Mouse (Mus musculus) forebrain, embryonic 12.5 days (tissue): Measurements from ENCODE around the gene Sash1. TPM values are rescaled to one million over a fixed set of nuclear protein-coding genes. Genes with fewer than 3 reads are reported as not detected.

Source experiments
- ATAC-seq: fragments of 200-750 bp; cut with Nextera tagmentation; 2 replicates; pipeline ENCODE4 v1.8.0; 2017; ENCODE audit warnings: moderate TSS enrichment; ENCODE audit not compliant: low FRiP score
- H3K27ac ChIP-seq: fragments of 300-500 bp; sonication (generic); 2 replicates; pipeline ENCODE4 v1.5.1; 2016; ENCODE audit warnings: mild to moderate bottlenecking
- H3K27me3 ChIP-seq: fragments of 300-500 bp; sonication (generic); 2 replicates; pipeline ENCODE4 v1.6.1; 2016; ENCODE audit warnings: mild to moderate bottlenecking
- H3K36me3 ChIP-seq: fragments of 300-500 bp; sonication (generic); replicated peaks from 2 replicates; pipeline ENCODE4 v1.6.1; 2016; ENCODE audit warnings: mild to moderate bottlenecking
- H3K4me1 ChIP-seq: fragments of 300-500 bp; sonication (generic); 2 replicates; pipeline ENCODE4 v1.6.1; 2016
- H3K4me2 ChIP-seq: fragments of 300-500 bp; sonication (generic); 2 replicates; pipeline ENCODE4 v1.6.1; 2016; ENCODE audit warnings: mild to moderate bottlenecking, moderate library complexity
- H3K4me3 ChIP-seq: fragments of 300-500 bp; sonication (generic); replicated peaks from 2 replicates; pipeline ENCODE4 v1.5.1; 2016; ENCODE audit warnings: mild to moderate bottlenecking
- H3K9ac ChIP-seq: fragments of 300-500 bp; sonication (generic); 2 replicates; pipeline ENCODE4 v1.6.1; 2016; ENCODE audit warnings: mild to moderate bottlenecking
- H3K9me3 ChIP-seq: fragments of 300-500 bp; sonication (generic); 2 replicates; pipeline ENCODE4 v1.6.1; 2016
- WGBS: fragments of 180-500 bp; shearing (Covaris S2); methylation state at CpG from one replicate; pipeline ENCODE4 v1.1.7; 2016; 5-methylcytosine and 5-hydroxymethylcytosine counted together
- polyA plus RNA-seq: library from polyadenylated mRNA; unstranded; fragments of >200 nt; fragmentation: Nextera tagmentation; extraction: Ambion mirVana; gene quantifications from 2 replicates; pipeline ENCODE4 v1.2.1, GENCODE M21; 2016

The Sash1 gene
- polyA plus RNA-seq, 1 experiment from 2014 or later: 4.6 TPM

GRCm38 (mm10) chr10:8870368-8870767, 15.5 kb downstream of the Sash1 start:
- H3K36me3 ChIP-seq: no peaks in the 10 kb centered on the region
- WGBS: 94% methylated on average over 3 of the region's 3 CpGs
- no peak overlapping the region for H3K4me2 ChIP-seq
- H3K4me1 ChIP-seq: no peaks in the 10 kb centered on the region
- H3K27ac ChIP-seq: no peak overlapping the region
- H3K9me3 ChIP-seq: no peaks in the 10 kb centered on the region
- no peak for ATAC-seq
- H3K4me3 ChIP-seq: no peak overlapping the region
- H3K27me3 ChIP-seq: no peaks in the 10 kb centered on the region
- H3K9ac ChIP-seq: no peak overlapping the region

DNA sequence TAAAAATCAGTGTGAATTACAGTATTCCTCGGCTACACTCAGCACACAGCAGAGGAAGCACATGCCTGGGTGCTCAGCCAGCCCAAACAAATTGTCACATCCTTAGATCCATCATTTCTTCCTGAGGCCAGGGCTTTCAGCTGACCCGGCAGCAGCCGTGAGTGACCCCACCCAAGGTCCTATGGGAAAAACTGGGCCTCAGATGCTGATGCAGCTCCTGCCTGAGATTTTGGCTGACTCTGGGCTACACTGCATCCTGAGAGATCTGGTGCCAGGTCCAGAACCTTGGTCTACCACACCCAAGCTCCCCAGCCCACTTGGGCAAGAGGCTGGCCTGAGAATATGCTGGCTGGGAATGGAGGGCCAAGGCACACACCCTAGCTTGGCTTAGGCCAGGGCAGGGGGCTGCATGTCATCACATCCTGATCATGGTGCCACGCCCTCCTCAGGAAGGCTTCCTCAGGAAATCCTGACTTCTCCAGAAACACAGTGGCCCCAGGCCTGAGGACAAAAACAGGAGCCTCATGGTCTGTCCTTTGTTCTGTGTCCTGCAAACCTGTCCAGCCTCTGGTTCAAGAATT, 19.7 kb downstream of the Sash1 start:
- no peaks in the 10 kb centered on the region for H3K4me1 ChIP-seq
- ATAC-seq: no peak
- 91% methylated on average over 4 of the region's 4 CpGs for WGBS
- no peaks in the 10 kb centered on the region for H3K9me3 ChIP-seq
- H3K27me3 ChIP-seq: no peaks in the 10 kb centered on the region
- no peak overlapping the region for H3K27ac ChIP-seq
- no peak overlapping the region for H3K4me3 ChIP-seq
- no peaks in the 10 kb centered on the region for H3K36me3 ChIP-seq
- no peak overlapping the region for H3K4me2 ChIP-seq
- no peak overlapping the region for H3K9ac ChIP-seq

DNA sequence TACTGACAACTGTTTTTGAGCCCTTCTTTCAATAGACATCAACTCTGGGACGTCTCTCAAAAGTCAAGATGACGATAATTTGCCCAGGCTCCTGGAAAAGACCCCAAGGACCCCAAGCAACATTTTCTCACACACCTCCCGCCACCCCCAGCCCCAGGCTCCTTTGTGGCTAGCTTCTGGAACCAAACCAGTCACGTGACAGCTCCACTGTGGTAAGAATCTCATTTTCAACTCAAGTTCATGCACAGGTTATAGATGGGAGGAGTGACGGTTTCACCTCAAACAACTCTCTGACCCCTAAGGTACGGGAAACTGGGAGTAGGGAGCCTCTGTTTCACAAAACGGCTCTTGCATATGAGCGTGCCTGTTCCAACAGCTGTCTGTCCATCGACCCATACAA, 25.2 kb downstream of the Sash1 start:
- ATAC-seq: no peak
- Histone ChIP-seq H3K27ac (no peak overlapping the region), H3K4me3 (no peak overlapping the region), H3K4me1 (no peaks in the 10 kb centered on the region), H3K36me3 (no peaks in the 10 kb centered on the region), H3K9me3 (no peaks in the 10 kb centered on the region), H3K27me3 (no peaks in the 10 kb centered on the region), H3K9ac (no peak overlapping the region), H3K4me2 (no peak overlapping the region)
- WGBS: 83% methylated on average over 9 of the region's 9 CpGs

GRCm38 (mm10) chr10:8858718-8859117, 27.2 kb downstream of the Sash1 start:
- no peak overlapping the region for H3K9ac ChIP-seq
- 93% methylated on average over 7 of the region's 7 CpGs for WGBS
- no peak for ATAC-seq
- no peak overlapping the region for H3K4me3 ChIP-seq
- H3K27ac ChIP-seq: no peak overlapping the region
- H3K27me3 ChIP-seq: no peaks in the 10 kb centered on the region
- H3K36me3 ChIP-seq: no peaks in the 10 kb centered on the region
- no peaks in the 10 kb centered on the region for H3K9me3 ChIP-seq
- no peaks in the 10 kb centered on the region for H3K4me1 ChIP-seq
- H3K4me2 ChIP-seq: no peak overlapping the region

DNA sequence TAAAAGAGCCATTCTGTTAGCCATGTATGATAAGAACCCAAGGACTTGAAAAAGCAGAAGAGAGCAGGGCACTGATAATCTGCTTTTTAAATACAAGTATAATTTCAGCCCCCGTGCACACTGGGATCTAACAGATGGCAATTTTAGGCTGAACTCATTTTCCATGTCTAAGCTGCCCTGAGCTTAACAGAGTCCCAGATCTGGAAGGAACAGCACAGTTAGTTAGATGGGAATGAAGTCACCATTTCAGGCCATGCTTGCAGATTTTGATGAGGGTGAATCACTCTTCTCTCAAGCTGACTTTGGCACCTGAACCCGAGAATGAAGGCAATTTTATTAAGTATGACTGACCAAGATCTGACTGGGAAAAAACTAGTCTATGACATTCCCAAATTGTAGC, 28.9 kb downstream of the Sash1 start:
- no peak overlapping the region for H3K27ac ChIP-seq
- no peaks in the 10 kb centered on the region for H3K36me3 ChIP-seq
- no peak for ATAC-seq
- H3K4me3 ChIP-seq: no peak overlapping the region
- 95% methylated on average over 2 of the region's 2 CpGs for WGBS
- H3K4me1 ChIP-seq: no peaks in the 10 kb centered on the region
- H3K9ac ChIP-seq: no peak overlapping the region
- H3K9me3 ChIP-seq: no peaks in the 10 kb centered on the region
- no peak overlapping the region for H3K4me2 ChIP-seq
- H3K27me3 ChIP-seq: no peaks in the 10 kb centered on the region

GRCm38 (mm10) chr10:8853326-8853725, 32.5 kb downstream of the Sash1 start:
- no peak overlapping the region for H3K27ac ChIP-seq
- H3K4me3 ChIP-seq: no peak overlapping the region
- no peaks in the 10 kb centered on the region for H3K9me3 ChIP-seq
- no peak overlapping the region for H3K9ac ChIP-seq
- no peaks in the 10 kb centered on the region for H3K27me3 ChIP-seq
- 0 out of 2 replicates have a peak, but pooled peaks cover 2% of the 10 kb centered on the region for H3K36me3 ChIP-seq
- no peaks in the 10 kb centered on the region for H3K4me1 ChIP-seq
- no peak for ATAC-seq
- 77% methylated on average over 7 of the region's 7 CpGs for WGBS
- H3K4me2 ChIP-seq: no peak overlapping the region

- Histone ChIP-seq H3K9ac (no peak overlapping the region), H3K4me2 (no peak overlapping the region), H3K9me3 (no peaks in the 10 kb centered on the region), H3K4me1 (no peaks in the 10 kb centered on the region; the same call in 1 of the 2 replicates), H3K36me3 (0 out of 2 replicates have a peak, but pooled peaks cover 2% of the 10 kb centered on the region), H3K27me3 (no peaks in the 10 kb centered on the region), H3K27ac (no peak overlapping the region), H3K4me3 (no peak overlapping the region)
- WGBS: 95% methylated on average over 10 of the region's 10 CpGs
- ATAC-seq: no peak
These were observed 34.2 kb downstream of the Sash1 start for GRCm38 (mm10) chr10:8851625-8852024.

GRCm38 (mm10) chr10:8847974-8848373, 37.9 kb downstream of the Sash1 start:
- ATAC-seq: no peak
- WGBS: 52% methylated on average over 4 of the region's 4 CpGs
- H3K36me3 ChIP-seq: 0 out of 2 replicates have a peak, but pooled peaks cover 2% of the 10 kb centered on the region

DNA sequence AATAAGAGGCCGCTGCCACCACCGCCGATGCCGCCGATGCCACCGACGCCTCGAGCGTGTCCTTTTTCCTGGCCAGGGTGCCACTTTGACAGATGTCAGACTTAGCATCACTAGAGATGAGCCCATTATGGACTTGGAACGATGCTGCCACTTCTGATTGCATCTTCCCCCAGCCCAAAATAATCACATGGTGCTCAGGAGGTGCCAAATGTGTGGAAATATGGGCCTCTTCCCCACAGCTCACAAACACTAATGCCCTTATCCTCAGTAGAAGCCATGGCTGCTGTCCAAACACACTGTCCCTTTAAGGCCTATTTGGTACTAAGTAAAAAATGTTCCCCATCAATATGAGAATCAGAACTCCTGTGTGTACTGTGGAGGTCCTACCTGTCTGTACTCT, 39.6 kb downstream of the Sash1 start:
- H3K9ac ChIP-seq: no peak overlapping the region
- ATAC-seq: no peak
- H3K4me2 ChIP-seq: no peak overlapping the region
- peaks cover 10% of the 10 kb centered on the region for H3K4me1 ChIP-seq
- no peaks in the 10 kb centered on the region for H3K9me3 ChIP-seq
- no peaks in the 10 kb centered on the region for H3K27me3 ChIP-seq
- H3K36me3 ChIP-seq: 0 out of 2 replicates have a peak, but pooled peaks cover 2% of the 10 kb centered on the region
- 96% methylated on average over 10 of the region's 10 CpGs for WGBS
- no peak overlapping the region for H3K27ac ChIP-seq
- H3K4me3 ChIP-seq: no peak overlapping the region

More at GRCm38 (mm10) chr10:8847974-8848373, 37.9 kb downstream of the Sash1 start:
- no peaks in the 10 kb centered on the region for H3K9me3 ChIP-seq
- no peak overlapping the region for H3K4me3 ChIP-seq
- H3K27me3 ChIP-seq: no peaks in the 10 kb centered on the region
- no peak overlapping the region for H3K27ac ChIP-seq
- no peak overlapping the region for H3K4me2 ChIP-seq
- peaks cover 10% of the 10 kb centered on the region for H3K4me1 ChIP-seq
- no peak overlapping the region for H3K9ac ChIP-seq

- WGBS: 69% methylated on average over 2 of the region's 2 CpGs
- Histone ChIP-seq H3K9ac (no peak overlapping the region), H3K9me3 (no peaks in the 10 kb centered on the region), H3K36me3 (0 out of 2 replicates have a peak, but pooled peaks cover 2% of the 10 kb centered on the region), H3K4me3 (no peak overlapping the region), H3K4me1 (peaks cover 10% of the 10 kb centered on the region), H3K27ac (no peak overlapping the region), H3K4me2 (no peak overlapping the region), H3K27me3 (no peaks in the 10 kb centered on the region)
- ATAC-seq: no peak
These were observed 40.6 kb downstream of the Sash1 start for GRCm38 (mm10) chr10:8845230-8845770.

DNA sequence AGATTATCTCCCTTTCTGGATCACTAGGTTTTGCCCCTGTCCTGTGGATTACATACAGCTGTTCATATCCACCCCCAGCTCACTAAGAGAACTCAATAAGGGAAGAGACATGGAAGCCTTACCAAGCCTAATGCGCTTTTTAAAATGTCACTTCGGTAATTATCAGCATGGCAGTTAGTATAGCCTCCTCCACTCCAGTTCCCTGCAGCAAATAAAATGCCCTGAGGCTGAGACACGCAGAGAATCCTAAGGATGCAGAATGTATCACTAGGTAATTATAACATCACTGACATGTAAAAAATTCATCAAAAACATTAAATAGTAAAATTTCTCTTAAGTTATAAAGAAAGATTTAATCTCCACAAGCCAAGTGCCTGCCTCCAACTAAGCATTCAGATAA, 45.9 kb downstream of the Sash1 start:
- Histone ChIP-seq H3K4me2 (no peak overlapping the region), H3K9me3 (no peaks in the 10 kb centered on the region), H3K4me3 (no peak overlapping the region), H3K9ac (no peak overlapping the region), H3K27me3 (no peaks in the 10 kb centered on the region), H3K36me3 (no peaks in the 10 kb centered on the region), H3K4me1 (peaks cover 10% of the 10 kb centered on the region; the same call in 1 of the 2 replicates), H3K27ac (no peak overlapping the region)
- 0 out of 2 replicates have a peak, but pooled peaks have one; percentile 27 for ATAC-seq
- WGBS: 78% methylated on average over 3 of the region's 3 CpGs

DNA sequence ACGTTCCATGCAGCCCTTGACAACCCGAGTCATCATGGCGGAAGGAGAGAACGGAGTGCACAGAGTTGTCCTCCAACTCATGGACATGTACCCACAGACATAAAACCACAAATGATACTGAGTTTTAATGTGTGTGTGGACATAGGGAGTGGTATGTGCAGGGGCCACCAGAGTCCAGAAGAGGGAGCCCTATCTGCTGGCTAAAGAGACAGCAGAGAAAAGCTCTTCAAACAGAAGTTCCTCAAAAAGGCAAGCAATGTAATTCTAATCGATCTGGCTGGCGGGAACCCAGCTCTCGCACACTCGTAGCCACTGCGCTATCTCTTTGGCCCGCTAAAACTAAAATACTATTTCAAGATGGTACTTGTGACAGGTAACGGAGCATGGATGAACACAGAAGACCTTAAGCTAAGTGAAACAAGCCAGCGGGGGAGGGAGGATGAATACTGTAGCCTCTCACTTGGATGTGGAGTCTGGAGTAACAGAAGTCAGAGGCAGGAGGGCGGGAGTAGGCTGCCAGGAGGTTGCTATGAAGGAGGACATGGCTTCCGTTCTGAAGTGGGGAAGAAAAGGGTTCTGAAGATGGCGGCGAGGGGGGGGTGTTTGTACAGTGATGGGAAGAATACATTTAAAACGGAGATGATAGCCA, 51.9 kb downstream of the Sash1 start:
- WGBS: 91% methylated on average over 17 of the region's 17 CpGs
- Histone ChIP-seq H3K27ac (no peak overlapping the region), H3K36me3 (no peaks in the 10 kb centered on the region), H3K4me2 (no peak overlapping the region), H3K4me3 (no peak overlapping the region), H3K9me3 (no peaks in the 10 kb centered on the region), H3K27me3 (no peaks in the 10 kb centered on the region), H3K9ac (no peak overlapping the region), H3K4me1 (no peaks in the 10 kb centered on the region)
- no peak for ATAC-seq
